Mouse (Mus musculus) lung, embryonic 14.5 days (tissue): ENCODE results near the gene Bmp7. TPM values are rescaled to one million over a fixed set of nuclear protein-coding genes. Genes with fewer than 3 reads are reported as not detected.

Source experiments
- ATAC-seq: fragments of 200-750 bp; cut with Nextera tagmentation; 2 replicates; pipeline ENCODE4 v1.8.0; 2017; ENCODE audit warnings: mild to moderate bottlenecking, moderate TSS enrichment, moderate library complexity; ENCODE audit not compliant: insufficient read depth
- DNase-seq: peaks from one replicate; pipeline ENCODE4 v3.0.0-alpha.2; 2015
- H3K27ac ChIP-seq: fragments of 300-500 bp; sonication (generic); 2 replicates; pipeline ENCODE4 v1.5.1; 2014; ENCODE audit warnings: low read depth, mild to moderate bottlenecking, moderate library complexity
- H3K27me3 ChIP-seq: fragments of 300-500 bp; sonication (generic); 2 replicates; pipeline ENCODE4 v1.6.1; 2014; ENCODE audit warnings: low read length, control low read depth; ENCODE audit not compliant: insufficient read depth
- H3K36me3 ChIP-seq: fragments of 300-500 bp; sonication (generic); 2 replicates; pipeline ENCODE4 v1.6.1; 2014; ENCODE audit warnings: control low read depth; ENCODE audit not compliant: insufficient read depth
- H3K4me1 ChIP-seq: fragments of 300-500 bp; sonication (generic); 2 replicates; pipeline ENCODE4 v1.6.1; 2014; ENCODE audit warnings: antibody characterized with exemption, control low read depth; ENCODE audit not compliant: insufficient read depth
- H3K4me2 ChIP-seq: fragments of 300-500 bp; sonication (generic); 2 replicates; pipeline ENCODE4 v1.6.1; 2014; ENCODE audit warnings: mild to moderate bottlenecking
- H3K4me3 ChIP-seq: fragments of 300-500 bp; sonication (generic); 2 replicates; pipeline ENCODE4 v1.5.1; 2014; ENCODE audit warnings: low read depth, low read length
- H3K9ac ChIP-seq: fragments of 300-500 bp; sonication (generic); 2 replicates; pipeline ENCODE4 v1.6.1; 2014
- H3K9me3 ChIP-seq: fragments of 300-500 bp; sonication (generic); 2 replicates; pipeline ENCODE4 v1.6.1; 2016; ENCODE audit warnings: low read depth, low read length, control low read depth
- CTCF ChIP-seq: IDR thresholded peaks from 2 replicates; pipeline ENCODE4 v1.5.1; 2016; ENCODE audit warnings: antibody characterized with exemption, low read depth
- WGBS: fragments of 180-500 bp; shearing (Covaris S2); extraction: QIAGEN DNeasy Blood & Tissue Kit; methylation state at CpG from one replicate; pipeline ENCODE4 v1.1.7; 2014; 5-methylcytosine and 5-hydroxymethylcytosine counted together
- polyA plus RNA-seq: library from polyadenylated mRNA; unstranded; fragments of >200 nt; fragmentation: Nextera tagmentation; extraction: Ambion mirVana; gene quantifications from 2 replicates; pipeline ENCODE4 v1.2.1, GENCODE M21; 2014

Gene Bmp7
- polyA plus RNA-seq: 9.6 and 10.7 TPM in 2 replicates

DNA sequence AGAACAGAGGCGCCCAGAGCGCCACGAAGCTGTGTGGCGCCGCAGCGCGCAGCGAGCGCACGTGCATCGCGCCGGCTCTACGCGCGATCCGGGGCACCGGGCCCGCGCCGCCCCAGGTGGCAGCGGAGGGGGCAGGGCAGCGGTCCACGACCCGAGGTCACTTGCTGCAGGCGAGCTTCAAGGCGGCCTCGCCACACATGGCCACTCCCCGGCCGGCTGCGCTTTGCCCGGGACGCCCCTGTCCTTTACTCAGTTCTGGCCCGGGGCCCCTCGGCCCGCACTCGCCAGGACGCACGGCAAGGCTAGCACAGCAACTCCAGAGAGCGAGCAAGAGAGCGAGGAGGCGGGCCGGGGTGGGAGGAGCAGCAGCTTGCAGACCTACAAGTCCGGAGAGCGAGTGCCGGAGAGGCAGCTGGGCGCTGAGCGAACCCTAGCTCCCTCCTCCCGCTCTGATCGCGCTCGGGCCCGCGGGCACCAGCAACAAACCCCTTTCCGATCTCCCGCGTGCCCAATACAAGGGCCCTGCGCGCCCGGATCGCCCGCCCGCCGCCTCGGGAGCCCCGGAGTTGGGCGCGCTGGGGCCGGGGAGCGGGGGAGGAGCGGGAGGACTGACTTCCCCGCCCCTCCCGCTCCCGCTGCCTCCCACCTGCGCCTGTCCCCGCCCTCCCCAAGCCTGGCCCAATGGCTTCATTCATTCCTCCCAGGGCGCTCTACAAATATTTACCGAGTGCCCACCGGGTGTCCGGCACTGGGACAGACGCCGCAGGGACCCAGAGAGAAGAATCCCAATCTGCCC, at the start of gene Bmp7:
TSS of gene Bmp7 (minus strand) at position 319 of the 796 bp plus-strand sequence.
- Histone ChIP-seq H3K36me3 (no peaks in the 10 kb centered on the region), H3K27ac (peak within 1 kb of the TSS; percentile 88), H3K9me3 (no peaks in the 10 kb centered on the region), H3K4me1 (peaks cover 14% of the 10 kb centered on the region), H3K27me3 (peaks cover 34% of the 10 kb centered on the region), H3K4me2 (peak within 1 kb of the TSS; percentile 100), H3K9ac (peak within 1 kb of the TSS; percentile 57), H3K4me3 (peak within 1 kb of the TSS; percentile 58)
- no peak for TF ChIP-seq CTCF
- ATAC-seq (peak; percentile 82), DNase-seq (peak; percentile 79)
- WGBS: under 1% methylated on average over 69 of the region's 82 CpGs

DNA sequence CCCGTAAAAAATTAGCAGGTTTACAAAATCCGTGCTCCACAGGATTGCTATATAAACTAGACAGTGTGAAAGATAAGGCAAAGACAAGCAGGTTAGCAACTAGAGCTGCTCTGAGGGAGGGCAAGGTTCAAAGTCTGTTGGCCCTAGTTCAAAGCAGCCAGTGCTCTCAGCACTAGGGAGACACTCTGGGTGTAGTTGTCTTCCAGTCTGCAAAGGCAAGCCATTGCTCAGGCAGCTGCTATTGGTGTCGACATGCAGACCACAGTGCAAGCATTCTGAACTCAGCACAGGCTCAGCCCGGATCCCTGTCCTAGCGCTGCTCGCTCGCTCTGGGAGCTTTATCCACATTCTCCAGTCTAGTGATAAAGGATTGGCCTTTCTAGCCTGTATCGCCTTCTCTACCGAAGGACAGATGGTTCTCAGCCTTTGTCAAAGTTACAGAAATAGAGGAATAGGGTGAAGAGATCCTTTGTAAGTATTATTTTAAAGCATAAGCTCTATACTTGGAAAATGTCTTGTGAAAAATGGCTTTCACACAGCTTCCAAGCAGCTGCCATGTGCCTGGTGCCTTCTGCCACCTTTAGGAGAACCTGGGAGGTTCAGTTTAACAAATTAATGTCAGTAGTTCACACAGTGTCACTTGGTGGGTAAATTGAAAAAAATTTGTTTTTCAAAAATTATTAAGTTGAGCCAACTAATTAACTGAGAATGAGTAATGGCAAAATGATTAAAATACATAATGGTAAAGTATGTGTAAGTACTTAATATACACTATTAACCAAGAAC, 42.8 kb upstream of the Bmp7 start:
- Histone ChIP-seq H3K4me3 (no peak overlapping the region), H3K27ac (no peak overlapping the region), H3K9ac (no peak overlapping the region), H3K27me3 (no peaks in the 10 kb centered on the region), H3K4me1 (no peaks in the 10 kb centered on the region), H3K9me3 (peaks cover 6% of the 10 kb centered on the region; the same call in 1 of the 2 replicates), H3K4me2 (no peak overlapping the region), H3K36me3 (no peaks in the 10 kb centered on the region)
- no peak for DNase-seq
- 41% methylated on average over 9 of the region's 9 CpGs for WGBS
- 0 out of 2 replicates have a peak, but pooled peaks have one; percentile 24 for TF ChIP-seq CTCF
- ATAC-seq: no peak; the same call in 1 of the 2 replicates

DNA sequence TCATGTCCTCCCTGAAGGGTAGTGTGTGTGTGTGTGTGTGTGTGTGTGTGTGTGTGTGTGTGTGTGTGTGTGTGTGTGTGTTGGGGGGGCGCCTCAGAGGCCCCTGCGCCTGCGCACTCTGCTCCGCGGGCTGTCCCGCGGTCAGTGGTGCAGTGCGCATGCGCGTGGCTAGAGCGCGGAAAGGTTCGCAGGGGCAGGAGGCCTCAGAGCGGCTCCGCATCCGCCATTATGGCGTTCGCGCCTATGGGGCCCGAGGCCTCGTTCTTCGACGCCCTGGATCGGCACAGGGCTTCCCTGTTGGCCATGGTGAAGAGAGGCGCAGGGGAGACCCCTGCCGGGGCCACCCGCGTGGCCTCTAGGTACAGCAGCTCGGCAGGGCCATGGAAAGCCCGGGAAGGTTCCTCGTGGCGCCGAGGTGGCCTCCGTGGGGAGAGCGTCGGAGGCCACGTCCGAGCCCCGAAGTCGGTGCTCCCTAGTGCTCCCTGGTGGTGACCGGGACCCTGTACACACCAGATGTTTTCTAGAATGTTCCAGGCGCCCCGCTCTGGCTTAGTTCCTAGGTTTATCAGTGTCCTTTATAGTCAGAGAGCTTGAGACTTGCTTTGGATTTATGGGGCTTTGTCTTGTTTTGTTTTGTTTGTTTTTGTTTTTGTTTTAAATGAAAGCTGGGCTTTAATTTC, 39.7 kb upstream of the Bmp7 start:
- WGBS: 92% methylated on average over 43 of the region's 43 CpGs
- Histone ChIP-seq H3K9ac (no peak overlapping the region), H3K9me3 (peaks cover 6% of the 10 kb centered on the region; the same call in 1 of the 2 replicates), H3K4me3 (no peak overlapping the region), H3K4me1 (peaks cover 6% of the 10 kb centered on the region), H3K27me3 (no peaks in the 10 kb centered on the region), H3K4me2 (no peak overlapping the region), H3K27ac (no peak overlapping the region), H3K36me3 (no peaks in the 10 kb centered on the region)
- no peak for ATAC-seq
- DNase-seq: no peak
- no peak for TF ChIP-seq CTCF

DNA sequence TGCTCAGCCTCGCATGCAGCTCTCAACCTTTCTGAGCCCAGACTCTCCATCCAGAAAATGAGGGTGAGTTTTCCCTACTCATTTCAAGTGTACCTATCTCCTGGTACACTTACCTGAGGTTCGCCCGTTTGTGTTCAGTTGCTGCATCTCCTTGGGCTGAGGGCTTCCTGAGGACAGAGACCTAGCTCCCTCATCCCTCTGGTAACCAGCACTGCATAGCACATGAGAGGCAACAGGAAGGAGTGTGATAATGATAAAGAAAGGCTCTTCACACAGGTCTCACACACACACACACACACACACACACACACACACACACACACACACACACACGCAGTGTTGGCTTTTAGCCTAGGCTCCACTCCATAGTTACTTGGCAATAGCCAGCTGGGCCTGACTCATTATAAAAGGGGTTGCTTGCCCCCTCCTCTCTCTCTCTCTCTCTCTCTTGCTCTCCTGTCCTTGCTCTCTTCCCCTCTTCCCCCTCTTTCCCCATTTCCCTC, 38.1 kb upstream of the Bmp7 start:
- Histone ChIP-seq H3K36me3 (no peaks in the 10 kb centered on the region), H3K9ac (no peak overlapping the region), H3K4me3 (no peak overlapping the region), H3K4me1 (peaks cover 6% of the 10 kb centered on the region), H3K4me2 (no peak overlapping the region), H3K9me3 (peaks cover 6% of the 10 kb centered on the region; the same call in 1 of the 2 replicates), H3K27me3 (no peaks in the 10 kb centered on the region), H3K27ac (no peak overlapping the region)
- ATAC-seq (no peak), DNase-seq (peak; percentile 26)
- 45% methylated on average over 4 of the region's 4 CpGs for WGBS
- no peak for TF ChIP-seq CTCF

DNA sequence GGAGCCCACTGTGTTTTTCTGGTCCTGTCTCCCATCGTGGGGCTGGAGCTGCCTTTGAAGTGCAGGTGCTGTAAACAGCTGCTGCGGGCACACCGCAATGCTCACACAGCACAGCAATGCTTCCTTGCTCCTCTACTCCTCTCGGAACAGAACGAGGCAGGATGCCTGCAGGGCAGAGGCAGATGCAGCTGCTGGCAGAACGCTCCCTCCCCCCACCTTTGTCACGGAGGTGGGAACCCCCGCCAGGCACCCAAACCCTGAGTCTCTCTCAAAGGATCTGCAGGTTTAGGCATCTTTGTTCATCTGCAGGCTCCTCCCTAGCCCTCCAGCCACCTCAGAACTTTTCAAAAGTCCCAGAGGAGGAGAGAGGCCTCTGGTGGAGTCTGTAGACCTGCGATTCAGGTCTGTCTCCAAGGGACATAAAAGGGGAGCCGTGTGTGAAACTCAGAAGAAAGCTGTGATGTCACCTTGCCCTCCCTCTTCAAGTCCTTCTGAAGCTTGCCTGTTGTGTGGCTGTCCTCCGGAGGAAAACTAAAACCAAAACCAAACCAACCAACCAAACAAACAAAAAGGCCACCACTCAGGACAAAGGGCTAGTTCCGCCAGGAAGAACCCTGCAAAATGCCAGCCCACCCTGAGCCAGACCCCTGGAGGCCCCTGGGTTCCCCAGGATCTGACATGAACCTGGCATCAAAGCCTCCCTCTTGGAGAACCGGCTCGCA, 37.4 kb upstream of the Bmp7 start, which contains the start of gene Spo11:
TSS of gene Spo11 (plus strand) at position 292 of the 722 bp plus-strand sequence.
- Histone ChIP-seq H3K9me3 (peaks cover 6% of the 10 kb centered on the region; the same call in 1 of the 2 replicates), H3K27ac (peak within 1 kb of the TSS; percentile 36; the same call in 1 of the 2 replicates), H3K4me1 (peaks cover 6% of the 10 kb centered on the region), H3K4me2 (peak within 1 kb of the TSS; percentile 41; the same call in 1 of the 2 replicates), H3K9ac (peak within 1 kb of the TSS; percentile 9; the same call in 1 of the 2 replicates), H3K27me3 (no peaks in the 10 kb centered on the region), H3K4me3 (no peak within 1 kb of the TSS; the same call in 1 of the 2 replicates), H3K36me3 (no peaks in the 10 kb centered on the region)
- WGBS: 18% methylated on average over 14 of the region's 14 CpGs
- no peak for DNase-seq
- 0 out of 2 replicates have a peak, but pooled peaks have one; percentile 36 for ATAC-seq
- no peak for TF ChIP-seq CTCF
